Mouse (Mus musculus) forebrain, embryonic 11.5 days (tissue): ENCODE results near the gene Bptf. TPM values are rescaled to one million over a fixed set of nuclear protein-coding genes. Genes with fewer than 3 reads are reported as not detected.
"Not testable (repeated sequence)": the region's sequence is repeated elsewhere in the genome, so short reads cannot be mapped to it uniquely, and the experiment has no call there.

ENCODE experiments used
- ATAC-seq: fragments of 200-750 bp; cut with Nextera tagmentation; replicated peaks from 2 replicates; pipeline ENCODE4 v1.8.0; 2017; ENCODE audit warnings: moderate TSS enrichment; ENCODE audit not compliant: low FRiP score
- DNase-seq: peaks from one replicate; pipeline ENCODE4 v3.0.0-alpha.2; 2017; ENCODE audit warnings: low spot score
- H3K27ac ChIP-seq: fragments of 300-500 bp; sonication (generic); 2 replicates; pipeline ENCODE4 v1.5.1; 2014; ENCODE audit warnings: low read depth, low read length
- H3K27me3 ChIP-seq: fragments of 300-500 bp; sonication (generic); 2 replicates; pipeline ENCODE4 v1.6.1; 2014; ENCODE audit warnings: mild to moderate bottlenecking, low read length, mixed read lengths; ENCODE audit not compliant: control insufficient read depth, insufficient read depth
- H3K36me3 ChIP-seq: fragments of 300-500 bp; sonication (generic); 2 replicates; pipeline ENCODE4 v1.6.1; 2014; ENCODE audit warnings: mild to moderate bottlenecking, low read length, moderate library complexity, mixed read lengths; ENCODE audit not compliant: control insufficient read depth, insufficient read depth
- H3K4me1 ChIP-seq: fragments of 300-500 bp; sonication (generic); replicated peaks from 2 replicates; pipeline ENCODE4 v1.6.1; 2014; ENCODE audit warnings: low read length, mixed read lengths; ENCODE audit not compliant: control insufficient read depth, insufficient read depth
- H3K4me2 ChIP-seq: fragments of 300-500 bp; sonication (generic); 2 replicates; pipeline ENCODE4 v1.6.1; 2014; ENCODE audit warnings: low read depth, mild to moderate bottlenecking, low read length, moderate library complexity, mixed read lengths; ENCODE audit not compliant: severe bottlenecking
- H3K4me3 ChIP-seq: fragments of 300-500 bp; sonication (generic); 2 replicates; pipeline ENCODE4 v1.5.1; 2014; ENCODE audit warnings: low read depth, low read length
- H3K9ac ChIP-seq: fragments of 300-500 bp; sonication (generic); 2 replicates; pipeline ENCODE4 v1.6.1; 2014; ENCODE audit warnings: low read length
- H3K9me3 ChIP-seq: fragments of 300-500 bp; sonication (generic); 2 replicates; pipeline ENCODE4 v1.6.1; 2016; ENCODE audit warnings: low read length, mixed read lengths; ENCODE audit not compliant: control insufficient read depth
- WGBS: fragments of 180-500 bp; shearing (Covaris S2); extraction: QIAGEN DNeasy Blood & Tissue Kit; methylation state at CpG from one replicate; pipeline ENCODE4 v1.1.7; 2014; 5-methylcytosine and 5-hydroxymethylcytosine counted together
- polyA plus RNA-seq: library from polyadenylated mRNA; unstranded; fragments of >200 nt; fragmentation: Nextera tagmentation; extraction: Ambion mirVana; gene quantifications from 2 replicates; pipeline ENCODE4 v1.2.1, GENCODE M21; 2014

The Bptf gene
- polyA plus RNA-seq, 1 experiment from 2014 or later: 50.6 TPM

- H3K9me3 ChIP-seq: no peaks in the 10 kb centered on the region
- DNase-seq (no peak), ATAC-seq (no peak)
- H3K9ac ChIP-seq: no peak overlapping the region
- H3K4me2 ChIP-seq: no peak overlapping the region
- H3K27me3 ChIP-seq: no peaks in the 10 kb centered on the region
- no peak overlapping the region for H3K27ac ChIP-seq
- 84% methylated on average over 1 of the region's 1 CpGs for WGBS
- H3K4me1 ChIP-seq: no peaks in the 10 kb centered on the region
- H3K4me3 ChIP-seq: no peak overlapping the region
- peaks cover 27% of the 10 kb centered on the region for H3K36me3 ChIP-seq
These were observed 71.0 kb downstream of the Bptf start for GRCm38 (mm10) chr11:107060941-107061340.

- peaks cover 32% of the 10 kb centered on the region for H3K36me3 ChIP-seq
- not testable (repeated sequence) for ATAC-seq, H3K9me3 ChIP-seq, H3K9ac ChIP-seq, H3K27me3 ChIP-seq, H3K4me1 ChIP-seq, DNase-seq, H3K27ac ChIP-seq, H3K4me2 ChIP-seq, H3K4me3 ChIP-seq
- WGBS: 98% methylated on average over 3 of the region's 3 CpGs
These were observed 72.3 kb downstream of the Bptf start for GRCm38 (mm10) chr11:107059634-107060033.

- Histone ChIP-seq H3K9ac (no peak overlapping the region), H3K4me1 (no peaks in the 10 kb centered on the region), H3K36me3 (peaks cover 43% of the 10 kb centered on the region), H3K4me3 (no peak overlapping the region), H3K9me3 (no peaks in the 10 kb centered on the region), H3K4me2 (no peak overlapping the region), H3K27me3 (no peaks in the 10 kb centered on the region), H3K27ac (no peak overlapping the region)
- DNase-seq (no peak), ATAC-seq (no peak)
- 94% methylated on average over 6 of the region's 6 CpGs for WGBS
These were observed 74.5 kb downstream of the Bptf start for GRCm38 (mm10) chr11:107057391-107057790.

GRCm38 (mm10) chr11:107054870-107055269 is 77.1 kb downstream of the Bptf start:
- no peak for DNase-seq
- Histone ChIP-seq H3K27ac (no peak overlapping the region), H3K36me3 (peaks cover 40% of the 10 kb centered on the region), H3K4me3 (no peak overlapping the region), H3K4me1 (no peaks in the 10 kb centered on the region), H3K27me3 (no peaks in the 10 kb centered on the region), H3K9me3 (no peaks in the 10 kb centered on the region), H3K9ac (no peak overlapping the region), H3K4me2 (no peak overlapping the region)
- WGBS: 94% methylated on average over 6 of the region's 6 CpGs
- ATAC-seq: no peak

GRCm38 (mm10) chr11:107046766-107047620 is 84.9 kb downstream of the Bptf start:
- DNase-seq (no peak), ATAC-seq (no peak)
- no peak overlapping the region for H3K9ac ChIP-seq
- no peak overlapping the region for H3K4me3 ChIP-seq
- no peak overlapping the region for H3K27ac ChIP-seq
- no peak overlapping the region for H3K4me2 ChIP-seq
- no peaks in the 10 kb centered on the region for H3K4me1 ChIP-seq
- H3K27me3 ChIP-seq: no peaks in the 10 kb centered on the region
- no peaks in the 10 kb centered on the region for H3K9me3 ChIP-seq
- peaks cover 8% of the 10 kb centered on the region for H3K36me3 ChIP-seq
- WGBS: 95% methylated on average over 15 of the region's 15 CpGs

- H3K9me3 ChIP-seq: no peaks in the 10 kb centered on the region
- DNase-seq (no peak), ATAC-seq (no peak)
- 91% methylated on average over 4 of the region's 4 CpGs for WGBS
- H3K4me1 ChIP-seq: no peaks in the 10 kb centered on the region
- no peak overlapping the region for H3K27ac ChIP-seq
- peaks cover 4% of the 10 kb centered on the region for H3K36me3 ChIP-seq
- H3K27me3 ChIP-seq: no peaks in the 10 kb centered on the region
- H3K4me2 ChIP-seq: no peak overlapping the region
- no peak overlapping the region for H3K4me3 ChIP-seq
- H3K9ac ChIP-seq: no peak overlapping the region
These were observed 86.4 kb downstream of the Bptf start for GRCm38 (mm10) chr11:107045546-107045945.

- ATAC-seq (no peak), DNase-seq (peak; percentile 74)
- Histone ChIP-seq H3K4me3 (no peak overlapping the region), H3K36me3 (peaks cover 4% of the 10 kb centered on the region), H3K9ac (no peak overlapping the region), H3K4me1 (no peaks in the 10 kb centered on the region), H3K27me3 (no peaks in the 10 kb centered on the region), H3K4me2 (no peak overlapping the region), H3K9me3 (no peaks in the 10 kb centered on the region), H3K27ac (no peak overlapping the region)
- 63% methylated on average over 5 of the region's 5 CpGs for WGBS
These were observed 87.6 kb downstream of the Bptf start for GRCm38 (mm10) chr11:107044321-107044720.

GRCm38 (mm10) chr11:107043361-107043760 is 88.6 kb downstream of the Bptf start:
- ATAC-seq: no peak
- H3K4me3 ChIP-seq: no peak overlapping the region
- H3K27ac ChIP-seq: no peak overlapping the region
- H3K4me2 ChIP-seq: no peak overlapping the region
- no peak for DNase-seq
- no peaks in the 10 kb centered on the region for H3K27me3 ChIP-seq
- no peaks in the 10 kb centered on the region for H3K4me1 ChIP-seq
- WGBS: 95% methylated on average over 11 of the region's 11 CpGs
- H3K36me3 ChIP-seq: peaks cover 4% of the 10 kb centered on the region
- no peaks in the 10 kb centered on the region for H3K9me3 ChIP-seq
- no peak overlapping the region for H3K9ac ChIP-seq

GRCm38 (mm10) chr11:107041396-107041795 is 90.5 kb downstream of the Bptf start:
- WGBS: 100% methylated on average over 3 of the region's 3 CpGs

More at GRCm38 (mm10) chr11:107041396-107041795, 90.5 kb downstream of the Bptf start:
- ATAC-seq (no peak), DNase-seq (no peak)
- Histone ChIP-seq H3K9me3 (no peaks in the 10 kb centered on the region), H3K9ac (no peak overlapping the region), H3K4me3 (no peak overlapping the region), H3K4me1 (no peaks in the 10 kb centered on the region), H3K27me3 (no peaks in the 10 kb centered on the region), H3K27ac (no peak overlapping the region), H3K36me3 (peaks cover 4% of the 10 kb centered on the region), H3K4me2 (no peak overlapping the region)
